Comparison of ENCODE assay signal across 27 mouse cellular contexts in the genomic region with DNA sequence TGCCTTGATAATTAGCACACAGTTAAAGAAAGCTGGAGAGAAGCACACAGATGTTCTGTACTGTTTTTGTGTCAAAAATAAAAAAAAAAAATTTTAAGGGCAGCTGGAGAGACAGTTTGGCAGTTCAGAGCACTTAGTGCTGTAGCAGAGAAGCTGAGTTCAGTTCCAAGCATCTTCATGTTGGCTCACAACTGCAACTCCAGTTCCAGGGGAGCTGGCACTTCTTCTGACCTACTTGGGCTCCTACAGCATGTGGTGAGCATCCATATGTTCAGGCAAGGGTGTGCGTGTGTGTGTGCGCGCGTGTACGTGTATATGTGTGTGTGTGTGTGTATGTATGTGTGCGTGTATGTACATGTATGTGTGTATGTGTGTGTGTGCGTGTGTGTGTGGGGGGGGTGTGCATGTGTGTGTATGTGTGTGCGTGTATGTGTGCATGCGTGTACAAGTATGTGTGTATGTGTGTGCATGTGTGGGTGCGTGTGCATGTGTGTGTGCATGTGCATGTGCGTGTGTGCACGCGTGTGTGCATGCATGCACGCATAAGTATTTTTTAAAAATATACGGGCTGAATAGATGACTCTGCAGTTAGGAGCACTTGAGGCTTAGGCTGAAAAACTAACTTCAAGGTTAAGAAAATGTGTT. TPM values are rescaled to one million over a fixed set of nuclear protein-coding genes. Genes with fewer than 3 reads are reported as not detected.
DNase-seq lines count a peak whose midpoint lies in the region; ATAC-seq and TF ChIP-seq lines count a peak whose summit lies in the region.
"Had no signal": no experiment of that assay in that cellular context is flagged by ENCODE, and none has a peak within 500 bp of the region (broad histone marks: within the 10 kb centered on the region; RNA-seq: fewer than 3 reads in every experiment).

No protein-coding gene starts in this region.

- no peak overlapping the region for H3K27ac ChIP-seq in forebrain, embryonic 13.5 days
- H3K27ac ChIP-seq in forebrain, embryonic 12.5 days, result no peak overlapping the region
- no peak overlapping the region for H3K27ac ChIP-seq in midbrain, embryonic 11.5 days (ENCODE audit: low read depth, low read length)
- H3K27ac ChIP-seq in midbrain, embryonic 16.5 days (ENCODE audit: low read length), result no peak overlapping the region
- H3K27ac ChIP-seq in ES-E14 (ENCODE audit: insufficient read depth, low read depth, low read length, poor library complexity, severe bottlenecking), result peak overlapping the region; percentile 41; the same call in 1 of the 2 replicates
- no peak overlapping the region for H3K27ac ChIP-seq in forebrain, embryonic 16.5 days (ENCODE audit: low read length)
- H3K27ac ChIP-seq: embryonic facial prominence, embryonic 15.5 days; limb, embryonic 12.5 days; liver, embryonic 12.5 days; macrophage; midbrain, embryonic 15.5 days; neural tube, embryonic 15.5 days had no signal

- H3K9ac ChIP-seq in forebrain, embryonic 13.5 days, result no peak overlapping the region
- H3K9ac ChIP-seq in forebrain, embryonic 12.5 days, result no peak overlapping the region
- no peak overlapping the region for H3K9ac ChIP-seq in midbrain, embryonic 11.5 days (ENCODE audit: low read length)
- H3K9ac ChIP-seq in midbrain, embryonic 16.5 days (ENCODE audit: low read depth, low read length), result no peak overlapping the region
- no peak overlapping the region for H3K9ac ChIP-seq in ES-E14 (ENCODE audit: insufficient read depth, low read depth, low read length, poor library complexity, severe bottlenecking)
- H3K9ac ChIP-seq in forebrain, embryonic 16.5 days (replicated peaks; ENCODE audit: low read depth, low read length), result no peak overlapping the region
- H3K9ac ChIP-seq: embryonic facial prominence, embryonic 15.5 days; limb, embryonic 12.5 days; liver, embryonic 12.5 days; midbrain, embryonic 15.5 days; neural tube, embryonic 15.5 days had no signal

- no peaks in the 10 kb centered on the region for H3K9me3 ChIP-seq in forebrain, embryonic 13.5 days (replicated peaks)
- H3K9me3 ChIP-seq in forebrain, embryonic 12.5 days, result no peaks in the 10 kb centered on the region
- no peaks in the 10 kb centered on the region for H3K9me3 ChIP-seq in midbrain, embryonic 11.5 days (ENCODE audit: control insufficient read depth, low read length)
- H3K9me3 ChIP-seq in midbrain, embryonic 16.5 days (replicated peaks; ENCODE audit: control insufficient read depth, low read length, poor library complexity, severe bottlenecking), result no peaks in the 10 kb centered on the region
- no peaks in the 10 kb centered on the region; the same call in 1 of the 2 replicates for H3K9me3 ChIP-seq in ES-E14 (ENCODE audit: control insufficient read depth, insufficient read depth, low read depth, low read length)
- no peaks in the 10 kb centered on the region for H3K9me3 ChIP-seq in forebrain, embryonic 16.5 days (ENCODE audit: control insufficient read depth, low read length)
- H3K9me3 ChIP-seq: embryonic facial prominence, embryonic 15.5 days; limb, embryonic 12.5 days; liver, embryonic 12.5 days; midbrain, embryonic 15.5 days; neural tube, embryonic 15.5 days had no signal

- 95% methylated on average over 15 of the region's 15 CpGs for WGBS in forebrain, embryonic 13.5 days
- 98% methylated on average over 15 of the region's 15 CpGs for WGBS in forebrain, embryonic 12.5 days
- WGBS in midbrain, embryonic 11.5 days, result 97% methylated on average over 15 of the region's 15 CpGs
- WGBS in midbrain, embryonic 16.5 days, result 98% methylated on average over 15 of the region's 15 CpGs
- 91% methylated on average over 15 of the region's 15 CpGs for WGBS in forebrain, embryonic 16.5 days

- no peaks in the 10 kb centered on the region for H3K4me1 ChIP-seq in forebrain, embryonic 13.5 days
- H3K4me1 ChIP-seq in forebrain, embryonic 12.5 days, result peaks cover 4% of the 10 kb centered on the region; the same call in 1 of the 2 replicates
- H3K4me1 ChIP-seq in midbrain, embryonic 11.5 days (ENCODE audit: control insufficient read depth, insufficient read depth, low read length), result no peaks in the 10 kb centered on the region; the same call in 1 of the 2 replicates
- H3K4me1 ChIP-seq in midbrain, embryonic 16.5 days (ENCODE audit: control insufficient read depth, insufficient read depth, low read length), result no peaks in the 10 kb centered on the region
- H3K4me1 ChIP-seq in ES-E14 (ENCODE audit: control insufficient read depth in 2 of 2, insufficient read depth in 2 of 2, low read length in 2 of 2, poor library complexity in 1 of 2), result peaks cover 26 to 28% of the 10 kb centered on the region in 2 experiments
- H3K4me1 ChIP-seq in forebrain, embryonic 16.5 days (replicated peaks; ENCODE audit: control insufficient read depth, insufficient read depth, low read length), result peaks cover 5% of the 10 kb centered on the region; the same call in 1 of the 2 replicates
- H3K4me1 ChIP-seq: limb, embryonic 12.5 days; midbrain, embryonic 15.5 days; neural tube, embryonic 15.5 days had no signal

- ATAC-seq in forebrain, embryonic 13.5 days, result peak; percentile 32; the same call in 1 of the 2 replicates
- ATAC-seq in forebrain, embryonic 12.5 days (ENCODE audit: low FRiP score), result no peak
- ATAC-seq in midbrain, embryonic 11.5 days (ENCODE audit: low FRiP score), result no peak
- ATAC-seq in midbrain, embryonic 16.5 days, result no peak
- peak; percentile 71 for ATAC-seq in forebrain, embryonic 16.5 days
- ATAC-seq: activated CD4-positive, CD25-positive, alpha-beta regulatory T cell, adult 4 months; inflammation-experienced regulatory T-cells, adult 6 months; liver, embryonic 12.5 days; midbrain, embryonic 15.5 days had no signal

- H3K36me3 ChIP-seq in forebrain, embryonic 13.5 days (ENCODE audit: poor library complexity, severe bottlenecking), result no peaks in the 10 kb centered on the region
- H3K36me3 ChIP-seq in forebrain, embryonic 12.5 days (replicated peaks), result no peaks in the 10 kb centered on the region
- no peaks in the 10 kb centered on the region for H3K36me3 ChIP-seq in midbrain, embryonic 11.5 days (ENCODE audit: control insufficient read depth, insufficient read depth, low read length)
- no peaks in the 10 kb centered on the region for H3K36me3 ChIP-seq in midbrain, embryonic 16.5 days (ENCODE audit: control insufficient read depth, insufficient read depth, low read length)
- peaks cover 8% of the 10 kb centered on the region; the same call in 1 of the 2 replicates for H3K36me3 ChIP-seq in ES-E14 (ENCODE audit: control insufficient read depth, insufficient read depth, low read length, poor library complexity, severe bottlenecking)
- no peaks in the 10 kb centered on the region for H3K36me3 ChIP-seq in forebrain, embryonic 16.5 days (ENCODE audit: control insufficient read depth, insufficient read depth)
- H3K36me3 ChIP-seq: embryonic facial prominence, embryonic 15.5 days; limb, embryonic 12.5 days; midbrain, embryonic 15.5 days; neural tube, embryonic 15.5 days had no signal

- H3K27me3 ChIP-seq in forebrain, embryonic 13.5 days, result no peaks in the 10 kb centered on the region
- no peaks in the 10 kb centered on the region for H3K27me3 ChIP-seq in forebrain, embryonic 12.5 days
- H3K27me3 ChIP-seq in midbrain, embryonic 11.5 days (ENCODE audit: control insufficient read depth, insufficient read depth, low read length), result no peaks in the 10 kb centered on the region
- H3K27me3 ChIP-seq in midbrain, embryonic 16.5 days (ENCODE audit: control insufficient read depth, insufficient read depth, low read depth, low read length), result no peaks in the 10 kb centered on the region
- H3K27me3 ChIP-seq in forebrain, embryonic 16.5 days (replicated peaks; ENCODE audit: control insufficient read depth, insufficient read depth, low read length), result no peaks in the 10 kb centered on the region
- H3K27me3 ChIP-seq: embryonic facial prominence, embryonic 15.5 days; limb, embryonic 12.5 days; liver, embryonic 12.5 days; midbrain, embryonic 15.5 days; neural tube, embryonic 15.5 days had no signal

- in situ Hi-C loops in ES-E14 (cut with MboI; ENCODE audit: low sequenced_read_pairs in 2 of 2, unreplicated experiment in 2 of 2), result no loop called here

- no peak overlapping the region for H3K4me2 ChIP-seq in forebrain, embryonic 13.5 days
- no peak overlapping the region for H3K4me2 ChIP-seq in forebrain, embryonic 12.5 days
- no peak overlapping the region for H3K4me2 ChIP-seq in midbrain, embryonic 11.5 days
- no peak overlapping the region for H3K4me2 ChIP-seq in midbrain, embryonic 16.5 days (ENCODE audit: low read length)
- H3K4me2 ChIP-seq in forebrain, embryonic 16.5 days (ENCODE audit: low read length), result no peak overlapping the region
- H3K4me2 ChIP-seq: embryonic facial prominence, embryonic 15.5 days; heart, embryonic 11.5 days; limb, embryonic 12.5 days; liver, embryonic 12.5 days; midbrain, embryonic 15.5 days; neural tube, embryonic 15.5 days had no signal

- peak; percentile 64 for DNase-seq in midbrain, embryonic 11.5 days (ENCODE audit: low spot score, missing footprints)
- DNase-seq in ES-E14 (ENCODE audit: low read depth, low spot score), result no peak
- no peak for DNase-seq in heart, adult 9 months (ENCODE audit: low spot score in 2 of 2)
- DNase-seq in kidney, postnatal 4 days, result no peak
- DNase-seq: adrenal gland, postnatal 25 days; B cell, adult 2 months; cerebellum, adult 9-11 months; gastrocnemius, adult 2 months; heart, postnatal 10 days; kidney, adult 2 months; kidney, postnatal 10 days; lung, adult 2 months; right cerebral cortex, postnatal 4 days; thymus, postnatal 36 days had no signal

- H3K4me3 ChIP-seq in forebrain, embryonic 13.5 days, result no peak overlapping the region
- H3K4me3 ChIP-seq in forebrain, embryonic 12.5 days (replicated peaks), result no peak overlapping the region
- no peak overlapping the region for H3K4me3 ChIP-seq in midbrain, embryonic 11.5 days (ENCODE audit: low read depth, low read length)
- no peak overlapping the region for H3K4me3 ChIP-seq in midbrain, embryonic 16.5 days (ENCODE audit: low read depth, low read length)
- H3K4me3 ChIP-seq in ES-E14 (ENCODE audit: insufficient read depth in 1 of 2, low read depth in 1 of 2, low read length in 2 of 2, poor library complexity in 1 of 2, severe bottlenecking in 1 of 2), result no peak overlapping the region
- no peak overlapping the region for H3K4me3 ChIP-seq in forebrain, embryonic 16.5 days (replicated peaks; ENCODE audit: low read length)
- H3K4me3 ChIP-seq: embryonic facial prominence, embryonic 15.5 days; gastrocnemius, adult 2 months; limb, embryonic 12.5 days; liver, embryonic 12.5 days; midbrain, embryonic 15.5 days; neural tube, embryonic 15.5 days had no signal

TF ChIP-seq in ES-E14, 5 proteins besides CTCF, POLR2A, EP300 and RAD21 (continues in another document):
- TF ChIP-seq ZNF384 (IDR thresholded peaks at IDR 0.05; ENCODE audit: low read depth, low read length) (no peak), MAFK (IDR thresholded peaks at IDR 0.05; ENCODE audit: insufficient read depth, low read depth, low read length) (no peak)

RNA-seq across cellular contexts. Expression of a gene that starts 31.7 kb away (rescaled TPM):
- 2.0 and 2.2 TPM in 2 replicates for polyA plus RNA-seq in forebrain, embryonic 13.5 days (2015; fragmentation: Nextera tagmentation; extraction: Ambion mirVana)
- polyA plus RNA-seq in forebrain, embryonic 12.5 days (2016; fragmentation: Nextera tagmentation; extraction: Ambion mirVana), result 2.6 and 3.5 TPM in 2 replicates
- 1.8 and 1.9 TPM in 2 replicates for polyA plus RNA-seq in midbrain, embryonic 11.5 days (2014; fragmentation: Nextera tagmentation; extraction: Ambion mirVana)
- polyA plus RNA-seq in midbrain, embryonic 16.5 days (2015; fragmentation: Nextera tagmentation; extraction: Ambion mirVana), result 1.6 and 3.5 TPM in 2 replicates
- 25.7 and 52.9 TPM in 2 replicates for total RNA-seq in ES-E14 (2012; rRNA removed)
- 1.1 and 3.1 TPM in 2 replicates for polyA plus RNA-seq in forebrain, embryonic 16.5 days (2015; fragmentation: Nextera tagmentation; extraction: Ambion mirVana)

Comparison
In these comparisons a context has a peak if more than half of its experiments do, and no peak if none do; other contexts are left out.
1. ATAC-seq: peak in forebrain, embryonic 13.5 days (single experiment) and forebrain, embryonic 16.5 days (single experiment); none in forebrain, embryonic 12.5 days (single experiment), midbrain, embryonic 11.5 days (single experiment) and midbrain, embryonic 16.5 days (single experiment).